Mouse (Mus musculus): ENCODE results near the gene Exd1. TPM values are rescaled to one million over a fixed set of nuclear protein-coding genes. Genes with fewer than 3 reads are reported as not detected.

Exd1 gene
- total and polyA plus RNA-seq, 3 experiments = 0.27 to 0.88 TPM; not detected in 1

GRCm38 (mm10) chr2:119594113-119594981, 46.9 kb upstream of the Exd1 start (continued):
- no peak for TF ChIP-seq CHD1 (IDR thresholded peaks at IDR 0.05; ENCODE audit: low read depth, low read length)
- TF ChIP-seq E2F4 (IDR thresholded peaks at IDR 0.05; ENCODE audit: borderline replicate concordance, low read depth, low read length) = peak; percentile 96
- TF ChIP-seq GATA1 (IDR thresholded peaks at IDR 0.05; ENCODE audit: low read depth, low read length) = no peak; the same call in 1 of the 2 replicates
- no peak for TF ChIP-seq ETS1 (IDR thresholded peaks at IDR 0.05; ENCODE audit: low read depth, low read length)
- TF ChIP-seq GABPA (IDR thresholded peaks at IDR 0.05; ENCODE audit: low read depth, low read length) = no peak
- TF ChIP-seq MAX (IDR thresholded peaks at IDR 0.05; ENCODE audit: low read length) = no peak
- TF ChIP-seq TAL1 (IDR thresholded peaks at IDR 0.05; ENCODE audit: low read length) = no peak
- peak; percentile 12; the same call in 1 of the 2 replicates for TF ChIP-seq TCF12 (IDR thresholded peaks at IDR 0.05; ENCODE audit: low read depth, low read length)
- TF ChIP-seq ELF1 (IDR thresholded peaks at IDR 0.05; ENCODE audit: low read depth, low read length) = no peak
- TF ChIP-seq NELFE (IDR thresholded peaks at IDR 0.05; ENCODE audit: low read depth, low read length) = peak; percentile 57
- no peak for TF ChIP-seq MYB (IDR thresholded peaks at IDR 0.05; ENCODE audit: low read depth, low read length)

DNA sequence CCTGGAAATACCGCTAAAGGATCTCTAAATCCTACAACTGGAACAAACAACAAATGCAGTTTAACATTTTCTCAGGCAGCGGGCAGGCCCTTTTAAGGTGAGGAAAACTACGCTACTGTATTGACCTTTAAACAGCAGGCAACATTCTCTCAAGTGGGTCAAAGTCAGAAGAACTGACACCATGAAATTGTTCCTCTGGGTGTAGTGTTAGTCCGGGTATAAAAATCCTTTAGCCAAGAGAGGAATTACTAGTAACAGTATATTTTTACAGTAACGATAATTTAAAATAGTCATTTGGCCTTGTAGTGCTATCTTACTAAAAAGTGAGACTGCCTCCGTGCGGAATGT, 46.3 kb upstream of the Exd1 start:
- no peaks in the 10 kb centered on the region for H3K27me3 ChIP-seq (ENCODE audit: control insufficient read depth in 1 of 2, insufficient read depth in 2 of 2, low read length in 2 of 2)
- H3K4me1 ChIP-seq (ENCODE audit: control insufficient read depth in 1 of 2, insufficient read depth in 2 of 2, low read length in 2 of 2) = peaks cover 7 to 12% of the 10 kb centered on the region in 2 experiments
- H3K27ac ChIP-seq (ENCODE audit: control insufficient read depth, low read depth, low read length) = peak overlapping the region; percentile 74
- no peak for DNase-seq (ENCODE audit: low read depth, low spot score)
- peaks cover 19% of the 10 kb centered on the region for H3K79me2 ChIP-seq (ENCODE audit: control insufficient read depth, insufficient read depth, low read length, poor library complexity)
- peak overlapping the region; percentile 16 to 46 for H3K4me3 ChIP-seq (ENCODE audit: control insufficient read depth in 1 of 2, insufficient read depth in 1 of 2, low read depth in 2 of 2, low read length in 2 of 2)
- peak overlapping the region; percentile 72 for H3K9ac ChIP-seq (ENCODE audit: control insufficient read depth, low read depth, low read length, poor library complexity, severe bottlenecking)
- H3K9me3 ChIP-seq (replicated peaks; ENCODE audit: insufficient read depth, low read length) = no peaks in the 10 kb centered on the region
- H3K36me3 ChIP-seq (ENCODE audit: control insufficient read depth in 1 of 2, insufficient read depth in 2 of 2, low read length in 2 of 2) = peaks cover 17 to 21% of the 10 kb centered on the region in 2 experiments
- no peak for TF ChIP-seq MEF2A (IDR thresholded peaks at IDR 0.05; ENCODE audit: extremely low read depth, insufficient replicate concordance, low read depth, low read length, poor library complexity, severe bottlenecking)
- no peak for TF ChIP-seq MAZ (IDR thresholded peaks at IDR 0.05; ENCODE audit: low read depth, low read length)
- peak; percentile 28; the same call in 1 of the 2 replicates for TF ChIP-seq MYC (IDR thresholded peaks at IDR 0.05; ENCODE audit: low read depth, low read length)
- TF ChIP-seq MAFK (IDR thresholded peaks at IDR 0.05; ENCODE audit: borderline replicate concordance, low read depth, low read length) = no peak
- no peak for TF ChIP-seq HCFC1 (IDR thresholded peaks at IDR 0.05; ENCODE audit: low read depth, low read length)
- TF ChIP-seq E2F4 (IDR thresholded peaks at IDR 0.05; ENCODE audit: borderline replicate concordance, low read depth, low read length) = no peak
- TF ChIP-seq RAD21 (IDR thresholded peaks at IDR 0.05; ENCODE audit: low read depth, low read length) = no peak
- TF ChIP-seq ZKSCAN1 (IDR thresholded peaks at IDR 0.05; ENCODE audit: low read depth, low read length) = no peak
- TF ChIP-seq CHD2 (IDR thresholded peaks at IDR 0.05; ENCODE audit: low read length) = no peak
- TF ChIP-seq POLR2AphosphoS5 (IDR thresholded peaks at IDR 0.05; ENCODE audit: borderline replicate concordance, low read depth, low read length) = no peak
- no peak for TF ChIP-seq RCOR1 (IDR thresholded peaks at IDR 0.05; ENCODE audit: low read depth, low read length)
- no peak for TF ChIP-seq EP300 (IDR thresholded peaks at IDR 0.05; ENCODE audit: low read depth in 1 of 2, low read length in 2 of 2)
- no peak for TF ChIP-seq TBP (IDR thresholded peaks at IDR 0.05; ENCODE audit: low read depth, low read length)
- no peak for TF ChIP-seq MYB (IDR thresholded peaks at IDR 0.05; ENCODE audit: low read depth, low read length)
- no peak for TF ChIP-seq NRF1 (IDR thresholded peaks at IDR 0.05; ENCODE audit: insufficient read depth, low read depth, low read length, poor library complexity, severe bottlenecking)
- no peak for TF ChIP-seq USF1 (IDR thresholded peaks at IDR 0.05; ENCODE audit: low read depth, low read length)
- no peak for TF ChIP-seq JUND (IDR thresholded peaks at IDR 0.05; ENCODE audit: low read depth, low read length)
- TF ChIP-seq MXI1 (IDR thresholded peaks at IDR 0.05; ENCODE audit: low read depth, low read length) = peak; percentile 63; the same call in 1 of the 2 replicates
- TF ChIP-seq BHLHE40 (IDR thresholded peaks at IDR 0.05; ENCODE audit: borderline replicate concordance, low read depth, low read length) = no peak
- no peak for TF ChIP-seq POLR2A (IDR thresholded peaks at IDR 0.05; ENCODE audit: control insufficient read depth in 1 of 2, insufficient read depth in 1 of 2, low read depth in 1 of 2, low read length in 2 of 2, poor library complexity in 1 of 2)
- TF ChIP-seq POLR2AphosphoS2 (IDR thresholded peaks at IDR 0.05; ENCODE audit: low read length) = peak; percentile 79; the same call in 1 of the 2 replicates
- 0 out of 2 replicates have a peak, but pooled peaks have one; percentile 14 for TF ChIP-seq MAX (IDR thresholded peaks at IDR 0.05; ENCODE audit: low read length)
- no peak for TF ChIP-seq TCF12 (IDR thresholded peaks at IDR 0.05; ENCODE audit: low read depth, low read length)
- TF ChIP-seq ELF1 (IDR thresholded peaks at IDR 0.05; ENCODE audit: low read depth, low read length) = no peak
- TF ChIP-seq ZNF384 (IDR thresholded peaks at IDR 0.05; ENCODE audit: low read depth, low read length) = no peak
- TF ChIP-seq TAL1 (IDR thresholded peaks at IDR 0.05; ENCODE audit: low read length) = no peak
- no peak for TF ChIP-seq SMC3 (IDR thresholded peaks at IDR 0.05; ENCODE audit: low read depth, low read length)
- TF ChIP-seq ETS1 (IDR thresholded peaks at IDR 0.05; ENCODE audit: low read depth, low read length) = no peak
- peak; percentile 69; the same call in 1 of the 2 replicates for TF ChIP-seq CHD1 (IDR thresholded peaks at IDR 0.05; ENCODE audit: low read depth, low read length)

Measured in MEL (cell line).